Mouse (Mus musculus) adrenal gland, postnatal 36 days (tissue): ENCODE data around the gene Cfap43. TPM values are rescaled to one million over a fixed set of nuclear protein-coding genes. Genes with fewer than 3 reads are reported as not detected.

ENCODE experiments used
- DNase-seq, 2 experiments: peaks; one replicate each; pipeline ENCODE4 v3.0.0; 2021; ENCODE audit warnings: mixed read lengths in 1 of 2
- total RNA-seq, 2 experiments: library from RNA; stranded (reverse); gene quantifications; 2 replicates each; pipeline ENCODE4 v1.2.3; 2021

Gene Cfap43
- total RNA-seq, 2 experiments from 2014 or later: not detected

DNA sequence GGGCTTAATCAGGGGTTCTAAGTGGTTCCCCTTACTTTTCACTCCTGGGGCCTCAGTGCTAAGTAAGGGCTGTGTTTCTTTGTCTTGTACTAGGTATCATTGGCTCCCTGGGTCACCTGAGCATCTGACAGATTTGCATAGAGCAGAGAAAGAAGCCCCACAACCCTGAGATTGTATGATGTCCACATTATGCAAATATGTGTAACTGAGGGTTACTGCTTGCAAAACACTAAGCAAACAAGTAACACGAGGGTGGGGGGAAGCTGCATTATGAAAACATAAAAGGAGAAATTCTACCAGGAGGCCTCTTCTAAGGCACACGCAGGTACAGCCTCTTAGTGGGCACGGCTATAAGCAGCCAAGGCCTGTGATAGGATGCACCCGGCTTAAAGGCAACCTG, 3.8 kb downstream of the Cfap43 start:
- DNase-seq: no peak

DNA sequence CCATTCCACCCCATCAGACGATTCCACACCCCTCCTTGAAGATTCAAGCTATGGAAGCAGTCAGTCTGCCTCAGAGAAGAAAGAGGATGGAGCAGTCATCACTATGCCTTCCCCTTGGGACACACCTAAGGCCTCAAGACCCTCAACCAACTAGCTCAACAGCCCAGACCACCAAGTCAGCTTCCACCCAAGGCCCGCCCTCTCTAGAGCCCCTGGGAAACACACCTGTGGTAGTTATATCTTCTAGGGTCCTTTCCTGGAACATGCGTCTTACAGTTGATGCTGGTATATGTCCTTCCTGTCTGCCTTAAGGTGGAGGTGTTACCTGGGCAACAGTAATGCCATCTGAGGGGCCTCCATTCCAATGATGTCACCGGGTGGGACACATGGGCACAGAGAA, 4.9 kb downstream of the Cfap43 start:
- DNase-seq: no peak

DNA sequence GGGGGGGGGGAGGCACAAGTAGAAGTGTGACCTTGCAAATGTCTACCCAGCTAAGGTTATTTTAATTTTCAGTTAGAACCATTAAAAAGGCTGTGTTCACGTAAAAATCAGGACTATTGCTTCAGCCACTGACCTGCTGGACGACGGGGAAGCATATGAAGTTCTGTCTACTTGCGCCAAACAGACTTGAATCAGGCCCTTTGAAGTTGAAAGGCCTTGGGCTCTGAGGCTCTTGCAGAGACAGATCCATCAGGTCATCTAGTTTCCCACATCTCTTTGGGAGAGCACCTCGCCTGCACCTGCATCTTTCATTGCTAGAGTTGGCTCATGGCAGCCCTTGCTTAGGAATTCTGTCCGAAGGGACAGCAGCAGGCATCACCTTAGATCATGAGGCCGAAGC, 5.7 kb downstream of the Cfap43 start:
- DNase-seq: no peak

DNA sequence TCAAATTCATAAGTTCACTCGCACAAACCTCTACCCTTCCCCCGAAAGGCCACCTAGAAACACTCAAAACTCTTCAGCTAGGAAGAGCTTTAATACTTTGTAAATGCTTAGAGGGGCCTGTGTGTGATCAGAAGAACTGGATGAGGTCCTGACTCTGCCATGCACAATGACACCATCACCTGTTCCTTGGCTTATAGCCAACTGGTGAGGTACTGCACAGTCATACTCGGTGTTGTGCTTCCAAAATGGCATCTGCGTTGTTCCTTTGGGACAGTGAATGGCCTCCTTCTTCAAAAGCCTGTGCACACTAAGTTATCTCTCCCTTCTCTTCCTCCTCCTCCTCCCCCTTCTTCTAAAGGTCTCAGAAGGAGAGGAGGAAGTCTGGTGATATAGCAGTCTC, 8.3 kb downstream of the Cfap43 start:
- no peak for DNase-seq

DNA sequence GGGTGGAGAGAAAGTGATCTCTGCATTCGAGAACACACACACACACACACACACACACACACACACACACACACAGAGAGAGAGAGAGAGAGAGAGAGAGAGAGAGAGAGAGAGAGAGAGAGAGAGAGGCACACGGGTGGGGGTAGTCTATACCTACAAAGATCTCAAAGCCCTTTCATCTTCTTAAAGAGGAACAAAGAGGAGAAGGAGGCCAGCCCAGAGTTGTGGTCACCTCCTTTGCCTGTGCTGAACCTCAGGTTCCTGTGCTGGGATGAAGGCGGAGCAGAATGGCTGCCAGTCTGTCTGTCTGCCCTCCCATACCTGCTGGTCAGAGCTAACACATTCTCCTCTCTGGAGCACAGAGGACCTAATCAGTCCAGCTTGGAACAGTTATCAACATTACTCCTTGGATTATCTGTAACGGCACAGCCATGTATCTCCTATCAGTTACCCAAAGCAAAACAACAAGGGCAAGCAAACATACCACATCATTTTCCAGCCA, 8.9 kb downstream of the Cfap43 start:
- no peak for DNase-seq

DNA sequence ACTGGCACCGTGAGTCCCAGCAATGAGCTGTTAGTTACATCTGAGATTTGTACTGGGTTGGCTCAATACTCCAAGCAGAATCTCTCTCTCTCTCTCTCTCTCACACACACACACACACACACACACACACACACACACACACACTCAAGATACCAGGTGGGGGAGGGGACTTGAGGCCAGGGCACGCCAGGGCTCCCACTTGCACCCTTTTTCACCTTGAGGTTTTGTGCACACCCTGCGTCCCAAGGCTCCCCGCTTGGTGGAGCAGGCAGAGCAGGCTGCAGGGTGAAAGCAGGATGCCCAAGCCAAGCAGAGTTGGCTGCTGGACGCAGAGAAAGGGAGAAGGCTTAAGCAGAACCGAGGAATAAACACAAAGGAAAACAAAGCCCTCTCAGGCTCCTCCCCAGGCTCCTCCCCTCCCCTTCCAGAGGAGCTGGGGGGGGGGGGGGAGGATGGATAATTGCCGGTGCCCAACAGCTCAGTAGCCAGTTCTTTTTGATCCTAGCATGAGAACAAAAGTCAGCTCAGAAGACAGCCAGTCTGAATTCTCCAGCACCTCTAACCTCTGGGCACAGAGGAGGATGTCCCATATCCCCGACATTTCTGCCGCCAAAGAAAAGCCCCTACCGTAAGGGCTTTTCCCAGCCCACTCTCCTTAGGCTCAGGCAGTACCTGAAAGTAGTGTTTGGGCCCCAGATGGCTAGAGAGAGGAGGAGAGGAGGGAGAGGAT, 9.5 kb downstream of the Cfap43 start:
- DNase-seq: peak; percentile 43 to 59

DNA sequence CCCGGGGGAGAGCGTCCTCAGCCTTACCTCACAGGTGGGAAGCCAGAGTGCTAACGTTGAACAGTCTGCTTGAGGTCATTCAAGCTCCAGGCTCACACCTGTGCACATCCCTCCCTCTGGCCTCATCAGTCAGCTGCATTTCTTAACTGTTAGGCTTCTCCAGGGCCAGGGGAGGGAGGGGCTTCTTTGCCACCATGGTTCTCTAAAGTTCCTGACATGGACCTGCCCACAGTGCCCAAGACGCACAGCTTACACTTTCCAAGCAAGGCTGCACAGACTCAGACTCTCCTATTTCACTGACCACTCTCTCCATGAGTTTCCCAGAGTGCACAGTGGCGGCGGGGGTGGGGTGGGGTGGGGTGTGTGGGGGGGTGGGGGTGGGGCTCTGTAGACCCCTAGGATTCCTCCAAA, 10.1 kb downstream of the Cfap43 start:
- no peak for DNase-seq

DNA sequence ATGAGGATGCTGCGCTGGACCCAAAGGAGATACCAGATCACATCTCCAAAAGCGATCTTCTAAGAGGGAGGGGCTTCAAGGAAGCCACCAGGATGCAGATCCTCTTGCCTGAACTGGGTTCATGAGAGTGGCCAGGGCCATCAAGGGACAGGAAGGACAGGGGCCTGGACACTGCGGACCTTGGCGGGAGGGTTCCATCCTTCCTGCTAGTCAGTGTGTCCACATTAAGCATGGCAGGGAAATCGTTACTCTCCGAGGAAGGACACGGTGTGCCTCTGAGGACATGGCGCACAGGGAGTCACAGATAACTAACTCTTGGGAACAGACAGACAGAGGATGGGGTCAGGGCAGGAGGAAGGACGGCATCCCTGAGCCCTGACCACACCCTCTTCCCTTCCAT, 11.5 kb downstream of the Cfap43 start:
- peak; percentile 46 to 53 for DNase-seq

DNA sequence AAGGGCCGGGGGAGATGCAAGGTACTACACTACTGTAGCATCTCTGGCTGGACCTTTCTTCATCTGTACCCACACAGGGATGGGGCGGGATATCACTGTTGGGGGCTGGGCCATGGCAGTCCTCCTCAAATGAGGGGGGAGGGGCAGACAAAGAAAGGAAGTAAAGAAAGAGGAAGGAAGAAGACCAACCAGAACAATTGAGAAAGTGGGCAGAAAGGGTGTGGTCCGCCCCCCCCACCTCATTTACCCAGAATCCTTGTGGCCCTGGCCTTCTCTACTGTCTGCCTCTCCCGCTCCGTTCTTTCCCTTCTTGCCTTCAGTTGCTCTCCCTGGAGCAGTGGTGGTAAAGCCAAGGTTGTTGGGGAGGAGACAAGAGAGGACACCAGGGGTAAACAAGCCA, 13.5 kb downstream of the Cfap43 start:
- no peak for DNase-seq

DNA sequence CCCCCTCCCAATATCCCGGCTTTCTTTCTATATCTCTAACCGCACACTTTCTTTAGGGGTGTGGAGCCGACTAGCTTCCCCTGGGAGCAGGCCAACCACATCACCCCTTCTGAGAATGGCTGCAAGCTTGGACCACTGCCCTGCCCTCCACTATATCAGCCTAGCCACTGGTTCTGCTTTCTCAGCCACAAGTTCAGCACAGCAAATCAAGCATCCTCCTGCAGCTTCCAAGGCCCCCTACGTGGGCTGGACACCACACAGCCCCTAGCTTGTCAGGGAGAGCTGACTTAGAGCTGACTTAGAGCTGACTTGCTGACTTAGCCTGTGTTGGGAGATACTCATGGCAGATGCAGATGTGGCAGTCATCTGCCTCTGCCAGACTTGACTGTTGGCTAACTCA, 14.0 kb downstream of the Cfap43 start:
- DNase-seq: no peak

DNA sequence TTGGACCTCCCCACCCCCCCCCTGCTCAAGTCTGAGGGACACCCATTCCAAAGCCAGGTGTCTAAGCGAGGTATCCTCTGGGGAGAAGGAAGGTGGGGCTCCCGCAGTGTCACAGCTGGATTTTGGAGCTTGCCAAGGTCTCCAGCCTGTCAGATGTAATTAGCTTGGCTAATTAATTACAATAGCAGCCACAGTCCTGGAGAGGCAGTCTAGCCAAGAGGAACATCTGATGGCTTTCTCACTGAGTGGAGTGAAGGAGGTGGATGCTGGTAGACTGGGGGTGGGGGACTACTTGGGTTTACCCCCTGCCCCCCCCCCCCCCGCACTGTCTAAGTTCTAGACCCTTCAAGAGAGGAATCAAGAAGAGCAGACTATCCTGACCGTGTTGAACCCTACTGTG, 15.4 kb downstream of the Cfap43 start:
- DNase-seq: no peak

DNA sequence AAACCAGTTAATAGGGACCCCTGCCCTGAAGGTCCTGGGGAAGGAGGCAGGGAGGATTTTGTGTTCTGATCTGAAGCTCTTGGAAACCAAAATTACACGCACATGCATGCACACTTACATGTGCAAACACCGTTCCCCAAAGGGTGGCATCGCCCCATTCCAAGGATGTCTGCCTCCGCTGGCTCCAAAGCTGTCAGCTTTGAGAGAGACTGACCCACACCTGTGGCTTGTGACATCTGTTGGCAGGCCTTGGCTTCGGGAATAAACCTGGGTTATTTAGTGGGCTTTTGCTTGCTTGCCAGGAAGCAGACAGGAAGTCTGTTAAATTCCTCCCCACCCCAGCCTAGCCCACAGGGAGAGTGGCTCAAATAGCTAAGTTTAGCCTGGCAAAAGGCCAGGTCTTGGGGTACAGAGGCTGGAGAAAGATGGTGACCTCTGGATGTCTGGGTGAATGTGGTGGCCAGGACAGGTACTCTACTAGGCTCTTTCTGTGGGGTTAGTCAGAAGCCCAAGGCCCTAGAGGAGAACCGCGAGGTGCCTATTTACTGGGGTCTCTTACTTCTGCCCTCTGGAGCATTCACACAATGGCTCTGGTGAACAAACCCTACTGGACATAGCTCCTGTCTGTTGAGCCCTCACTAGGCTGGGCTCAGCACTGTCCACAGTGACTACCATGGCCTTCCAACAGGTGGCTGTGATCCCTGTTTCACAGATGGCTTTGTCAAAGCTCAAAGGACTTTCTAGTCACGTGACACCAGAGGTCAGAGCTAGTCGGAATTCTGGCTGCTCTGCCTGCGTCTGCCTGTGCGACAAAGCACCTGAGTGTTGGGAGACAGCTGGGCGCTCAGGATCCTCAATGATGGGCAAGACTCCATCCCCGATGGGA, 16.5 kb downstream of the Cfap43 start:
- DNase-seq: peak; percentile 49 to 63

DNA sequence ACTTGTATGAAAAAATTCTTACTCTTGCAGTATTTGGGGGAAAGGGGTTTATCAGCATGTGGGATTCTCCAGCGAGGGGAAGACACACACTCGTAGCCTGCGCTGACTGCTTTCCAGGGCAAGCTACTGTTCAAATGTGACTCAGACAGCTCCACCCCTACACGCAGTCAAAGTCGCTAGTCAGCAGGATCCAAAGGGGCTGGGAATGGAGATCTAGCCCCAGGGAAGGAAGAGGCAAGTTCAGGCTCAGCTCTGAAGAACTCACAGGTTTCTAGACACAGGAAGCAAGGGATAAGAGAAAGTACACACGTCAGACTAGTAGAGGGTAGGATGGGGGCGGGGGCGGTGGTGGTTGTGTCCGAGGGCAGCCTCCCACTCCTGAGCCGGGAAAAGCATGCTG, 18.5 kb downstream of the Cfap43 start:
- DNase-seq: no peak

DNA sequence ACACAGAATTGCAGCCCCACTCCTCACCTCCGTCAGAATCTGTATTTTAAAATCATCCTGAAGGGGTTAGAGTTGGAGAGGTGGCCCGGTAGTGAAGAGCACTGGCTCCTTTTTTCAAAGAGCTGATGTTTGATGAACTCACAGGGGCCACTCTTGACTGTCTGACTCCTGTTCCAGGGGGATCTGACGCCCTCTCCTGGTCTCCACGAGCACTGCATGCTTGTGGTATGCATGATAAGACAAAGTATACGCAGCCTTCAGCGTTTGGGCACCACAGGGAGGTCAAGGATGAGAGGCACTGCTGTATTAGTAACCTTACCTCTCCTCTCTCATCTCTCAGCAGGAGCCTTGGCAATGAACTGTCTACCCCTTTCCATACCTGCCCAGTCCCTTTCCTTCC, 19.1 kb downstream of the Cfap43 start:
- DNase-seq: no peak

DNA sequence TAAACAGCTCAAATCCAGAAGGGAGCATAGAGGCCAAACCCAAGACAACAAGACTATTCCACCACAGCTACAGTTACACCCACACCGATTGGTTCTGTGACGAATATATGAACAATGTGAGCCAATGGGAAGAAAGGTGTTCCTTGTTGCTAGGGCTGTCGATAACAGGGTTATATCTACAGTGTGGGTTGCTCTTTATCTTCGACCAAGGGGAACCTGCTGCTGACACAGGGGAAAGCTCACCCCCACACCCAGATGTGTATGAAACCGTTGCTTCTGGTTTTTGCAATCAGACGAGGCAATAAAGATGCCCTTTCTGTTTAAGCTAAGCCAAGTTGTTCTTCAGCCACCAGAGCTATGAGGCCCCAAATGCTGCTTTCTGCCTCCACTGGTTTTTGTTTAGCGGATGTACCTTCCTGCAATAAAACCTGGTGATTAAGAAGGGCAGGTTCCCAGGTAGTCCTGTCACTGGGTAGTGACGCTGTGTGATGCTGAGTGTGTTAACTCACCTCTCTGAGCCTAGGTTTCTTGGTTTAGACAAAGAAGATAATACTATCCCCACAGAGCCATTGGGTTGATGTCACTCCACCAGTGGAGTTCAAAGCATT, 20.5 kb downstream of the Cfap43 start:
- DNase-seq: no peak

DNA sequence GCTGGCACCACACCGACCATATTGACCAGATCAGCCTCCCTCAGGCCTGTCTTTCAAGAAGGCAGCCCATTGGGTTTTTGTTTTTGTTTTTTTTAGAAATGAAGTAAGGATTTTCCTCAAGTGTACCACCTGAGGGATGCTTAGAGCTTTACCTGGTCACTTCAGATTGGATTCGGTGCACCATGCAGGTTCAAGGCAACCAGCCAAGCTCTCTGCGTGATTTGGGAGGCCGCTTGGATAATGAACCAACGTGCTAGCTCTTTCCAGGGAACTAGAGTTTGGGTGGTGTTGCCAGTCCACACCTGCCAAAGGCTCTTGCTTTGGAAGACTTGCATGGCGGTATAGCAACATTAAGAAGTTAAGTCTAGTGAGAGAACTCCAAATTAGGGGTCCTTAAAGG, 26.0 kb downstream of the Cfap43 start:
- no peak for DNase-seq

DNA sequence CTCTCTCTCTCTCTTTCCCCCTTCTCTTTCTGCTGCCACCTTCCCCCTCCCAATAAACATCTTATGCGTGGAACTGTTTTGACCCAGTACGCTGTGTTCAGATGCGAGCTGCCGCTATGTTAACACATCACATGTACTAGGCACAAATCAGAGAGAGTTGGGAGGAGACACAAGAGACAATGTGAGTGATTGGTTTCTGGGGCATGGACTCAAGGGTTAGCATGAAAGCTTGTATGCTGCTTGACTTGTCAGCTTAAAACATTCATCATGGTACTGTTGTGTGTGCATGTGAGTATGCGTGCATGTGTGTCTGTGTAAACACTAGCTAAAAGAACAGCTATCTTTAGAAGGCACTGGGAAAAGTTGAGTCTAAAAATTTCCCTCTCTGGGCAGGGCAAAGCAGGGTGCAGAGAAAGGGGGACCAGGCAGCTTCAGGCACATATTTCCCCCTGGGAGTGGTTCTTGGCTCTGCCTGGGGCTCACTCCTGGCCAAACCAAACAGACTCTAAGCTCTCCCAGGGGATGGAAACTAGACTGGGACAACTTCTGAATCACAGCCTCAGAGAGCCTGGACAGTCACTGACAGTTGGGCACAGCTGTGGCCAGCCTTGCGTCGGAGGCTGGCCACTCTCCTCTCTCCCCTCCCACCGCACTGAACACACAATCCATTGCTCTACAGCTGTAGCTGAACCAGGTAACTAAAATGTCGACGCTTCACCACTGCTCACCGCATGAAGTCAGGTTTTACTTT, 27.4 kb downstream of the Cfap43 start:
- no peak for DNase-seq

DNA sequence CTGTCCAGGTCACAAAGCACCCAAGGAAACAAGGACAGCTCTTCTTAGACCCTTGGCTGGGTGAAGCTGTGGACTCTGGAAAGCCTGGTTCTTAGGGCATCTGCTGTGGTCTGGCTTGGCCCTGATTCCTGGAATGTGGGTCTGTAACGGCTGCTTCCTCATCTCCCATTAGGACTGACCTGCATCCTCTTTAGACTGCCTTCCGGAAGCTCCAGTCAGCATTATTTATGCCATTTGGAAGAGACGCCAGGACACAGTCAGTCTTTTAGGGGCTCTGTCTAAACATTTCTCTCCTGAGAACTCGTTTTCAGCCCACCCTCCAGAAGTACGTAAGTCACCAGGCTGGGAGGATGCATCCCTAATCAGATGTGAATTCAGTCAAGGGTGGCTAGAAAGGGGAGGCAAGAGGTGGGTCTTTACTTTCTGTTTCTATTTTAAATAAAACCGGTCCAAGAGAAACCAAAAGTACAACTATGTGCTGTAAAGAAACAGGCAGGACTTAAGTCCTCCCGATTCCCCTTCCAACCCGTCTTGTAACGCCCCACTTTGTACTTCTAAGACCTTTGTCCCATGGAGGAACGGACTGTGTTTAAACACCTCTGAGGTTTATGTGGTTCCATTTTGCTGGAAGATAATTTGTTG, 28.5 kb downstream of the Cfap43 start:
- DNase-seq: peak in 1 of 2 experiments; percentile 35

DNA sequence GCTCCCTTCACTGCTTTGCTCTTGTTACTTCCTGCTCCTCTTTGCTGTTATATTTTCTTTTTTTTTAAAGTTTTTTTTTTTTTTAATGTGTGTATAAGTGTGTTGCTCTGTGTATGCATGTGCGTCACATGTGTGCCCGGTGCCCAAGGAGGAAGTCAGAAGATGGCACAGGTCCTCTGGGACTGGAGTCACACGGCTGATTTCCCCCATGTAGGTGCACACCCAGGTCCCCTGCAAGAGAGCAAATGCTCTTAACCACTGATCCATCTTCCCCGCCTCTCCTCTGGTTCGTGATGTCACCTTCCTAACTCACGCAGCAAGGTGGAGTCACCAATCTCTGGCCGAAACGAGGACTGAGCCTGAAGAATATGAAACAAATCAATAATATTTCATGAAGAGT, 31.1 kb downstream of the Cfap43 start:
- no peak for DNase-seq

DNA sequence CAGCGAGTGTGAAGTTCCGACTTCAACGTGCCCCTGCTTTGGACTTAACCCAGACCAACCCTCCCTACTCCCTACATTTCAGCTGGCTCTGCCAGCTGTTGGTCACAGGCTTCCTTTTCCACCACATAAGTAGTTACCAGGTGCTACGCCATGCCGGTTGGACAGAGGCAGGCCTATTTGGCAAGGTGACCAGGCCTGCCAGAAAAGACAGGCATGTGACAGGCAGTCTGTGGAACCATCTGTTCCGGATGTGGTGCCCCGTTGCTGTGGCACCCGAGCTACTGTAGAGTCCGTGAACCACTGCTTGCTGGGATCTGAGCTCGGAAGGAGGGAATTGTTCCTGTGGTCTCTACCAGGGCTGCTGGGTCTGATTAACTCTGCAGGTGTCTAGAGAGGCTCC, 31.7 kb downstream of the Cfap43 start:
- DNase-seq: no peak

DNA sequence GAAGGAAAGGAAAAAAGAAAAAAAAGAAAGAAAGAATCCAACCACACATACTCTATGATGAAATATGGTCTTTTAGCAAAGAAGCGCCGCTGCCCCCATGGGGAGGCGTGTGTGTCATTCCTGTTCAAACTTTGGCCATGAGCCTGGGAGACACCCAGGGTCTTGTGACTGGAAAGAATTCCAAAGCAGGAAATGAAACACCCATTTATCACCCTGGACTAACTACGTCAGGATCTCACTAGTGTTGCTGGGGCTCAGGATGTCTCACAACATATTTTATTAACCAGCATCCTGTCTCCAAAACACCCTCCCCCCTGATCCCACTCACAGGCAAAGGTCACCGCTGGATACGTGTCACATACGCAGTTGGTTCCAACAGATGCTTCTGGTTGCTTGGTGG, 32.5 kb downstream of the Cfap43 start:
- DNase-seq: peak; percentile 48 to 64

DNA sequence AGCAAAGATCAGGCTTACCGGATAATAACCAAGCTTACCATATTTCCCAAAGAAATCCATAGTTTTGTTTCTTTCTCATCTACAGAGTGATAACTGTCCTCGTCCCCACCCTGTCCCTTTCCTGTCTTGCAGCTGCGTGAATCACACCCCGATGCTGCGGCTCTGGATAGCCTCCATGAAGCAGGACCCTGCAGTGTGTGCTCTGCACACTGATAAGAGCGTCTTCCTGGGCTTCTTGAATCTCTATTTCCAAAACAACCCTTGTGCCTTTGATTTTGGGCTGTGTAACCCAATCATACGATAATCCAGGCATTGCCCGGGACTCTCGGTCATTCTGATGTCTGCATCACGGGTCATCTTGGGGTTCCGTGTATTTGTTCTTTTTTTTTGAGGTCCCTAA, 33.2 kb downstream of the Cfap43 start:
- DNase-seq: no peak
